Mouse (Mus musculus) limb, embryonic 14.5 days (tissue): ENCODE data around the gene Fut8. TPM values are rescaled to one million over a fixed set of nuclear protein-coding genes. Genes with fewer than 3 reads are reported as not detected.
"Not testable (repeated sequence)": the region's sequence is repeated elsewhere in the genome, so short reads cannot be mapped to it uniquely, and the experiment has no call there.

Experiments
- ATAC-seq: fragments of 200-750 bp; cut with Nextera tagmentation; 2 replicates; pipeline ENCODE4 v1.8.0; 2017; ENCODE audit warnings: low read depth, moderate number of reproducible peaks, moderate TSS enrichment; ENCODE audit not compliant: low FRiP score
- DNase-seq: peaks from one replicate; pipeline ENCODE4 v3.0.0-alpha.2; 2015; ENCODE audit warnings: low spot score
- H3K27ac ChIP-seq: fragments of 300-500 bp; sonication (generic); replicated peaks from 2 replicates; pipeline ENCODE4 v1.5.1; 2014; ENCODE audit warnings: low read depth, mild to moderate bottlenecking, low read length, moderate library complexity, mixed read lengths
- H3K27me3 ChIP-seq: fragments of 300-500 bp; sonication (generic); 2 replicates; pipeline ENCODE4 v1.6.1; 2014; ENCODE audit warnings: low read length, mixed read lengths; ENCODE audit not compliant: control insufficient read depth, insufficient read depth
- H3K36me3 ChIP-seq: fragments of 300-500 bp; sonication (generic); 2 replicates; pipeline ENCODE4 v1.6.1; 2014; ENCODE audit warnings: mild to moderate bottlenecking, low read length, moderate library complexity, mixed read lengths; ENCODE audit not compliant: control insufficient read depth, insufficient read depth
- H3K4me1 ChIP-seq: fragments of 300-500 bp; sonication (generic); 2 replicates; pipeline ENCODE4 v1.6.1; 2014; ENCODE audit warnings: antibody characterized with exemption, low read length, mixed read lengths; ENCODE audit not compliant: control insufficient read depth, insufficient read depth
- H3K4me2 ChIP-seq: fragments of 300-500 bp; sonication (generic); replicated peaks from 2 replicates; pipeline ENCODE4 v1.6.1; 2014; ENCODE audit warnings: low read depth, mild to moderate bottlenecking, low read length, moderate library complexity; ENCODE audit not compliant: severe bottlenecking
- H3K4me3 ChIP-seq: fragments of 300-500 bp; sonication (generic); replicated peaks from 2 replicates; pipeline ENCODE4 v1.5.1; 2014; ENCODE audit warnings: low read length
- H3K9ac ChIP-seq: fragments of 300-500 bp; sonication (generic); 2 replicates; pipeline ENCODE4 v1.6.1; 2014; ENCODE audit warnings: mild to moderate bottlenecking, low read depth, low read length, moderate library complexity; ENCODE audit not compliant: severe bottlenecking
- H3K9me3 ChIP-seq: fragments of 300-500 bp; sonication (generic); 2 replicates; pipeline ENCODE4 v1.6.1; 2016; ENCODE audit warnings: low read length; ENCODE audit not compliant: control insufficient read depth
- POLR2A ChIP-seq: fragments of 200-500 bp; IDR thresholded peaks from 2 replicates; pipeline ENCODE4 v1.8.0; 2012; ENCODE audit warnings: inconsistent platforms, mild to moderate bottlenecking, moderate library complexity, borderline replicate concordance; ENCODE audit not compliant: insufficient read depth, insufficient read length; ENCODE audit errors: extremely low read depth
- WGBS: fragments of 180-500 bp; shearing (Covaris S2); extraction: QIAGEN DNeasy Blood & Tissue Kit; methylation state at CpG from one replicate; pipeline ENCODE4 v1.1.7; 2014; 5-methylcytosine and 5-hydroxymethylcytosine counted together
- polyA plus RNA-seq, 2 experiments: library from polyadenylated mRNA; depleted of rRNA in 1 of 2; stranded (reverse) in 1 of 2; unstranded in 1 of 2; fragments of >200 nt; fragmentation: Nextera tagmentation in 1 of 2; extraction: Ambion mirVana in 1 of 2; gene quantifications; 2 replicates each; pipeline versions ENCODE4 v1.2.1 to v1.2.3; 2012 to 2014

The Fut8 gene
- polyA plus RNA-seq, 2 experiments = 14.0 to 27.8 TPM

DNA sequence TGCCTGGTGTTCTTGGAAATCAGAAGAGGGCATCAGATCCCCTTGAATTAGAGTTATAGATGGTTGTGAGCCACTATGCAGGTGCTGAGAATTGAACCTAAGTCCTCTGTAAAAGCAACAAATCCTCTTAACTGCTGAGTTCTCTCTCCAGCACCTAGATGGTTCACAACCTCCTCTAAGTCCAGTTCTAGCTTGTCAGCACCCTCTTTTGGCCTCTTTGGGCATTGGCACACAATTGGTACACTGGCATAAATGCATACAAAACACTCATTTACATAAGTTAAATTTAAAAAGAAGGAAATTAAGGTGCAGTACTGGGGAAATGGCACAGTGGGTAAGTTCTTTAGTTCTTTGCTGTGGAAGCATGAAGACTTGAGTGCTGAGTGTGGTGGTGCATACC is 24.7 kb downstream of the Fut8 start:
- Histone ChIP-seq H3K27me3 (no peaks in the 10 kb centered on the region), H3K4me1 (peaks cover 3% of the 10 kb centered on the region; the same call in 1 of the 2 replicates), H3K27ac (no peak overlapping the region), H3K4me3 (no peak overlapping the region), H3K4me2 (no peak overlapping the region), H3K36me3 (no peaks in the 10 kb centered on the region), H3K9me3 (no peaks in the 10 kb centered on the region), H3K9ac (no peak overlapping the region)
- ATAC-seq (no peak), DNase-seq (no peak)
- no peak for TF ChIP-seq POLR2A

DNA sequence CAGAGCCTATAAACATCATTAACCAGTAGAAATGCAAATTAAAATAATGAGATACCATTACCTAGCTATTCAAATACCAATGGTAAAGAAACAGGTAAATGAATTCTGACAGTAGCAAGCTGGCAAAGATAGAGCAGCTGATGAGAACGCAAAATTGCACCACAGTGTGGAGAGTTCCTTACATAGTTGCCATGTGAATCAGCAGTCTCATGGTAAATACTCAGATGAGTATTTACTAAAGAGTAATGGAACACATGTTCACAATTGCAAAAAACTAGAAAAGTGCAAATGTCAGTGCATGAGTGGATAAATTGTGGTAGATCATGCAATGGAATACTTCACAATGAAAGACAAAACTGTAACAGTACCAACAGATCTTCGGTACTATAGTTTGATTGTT is 25.9 kb downstream of the Fut8 start:
- Histone ChIP-seq H3K36me3 (no peaks in the 10 kb centered on the region), H3K9me3 (no peaks in the 10 kb centered on the region), H3K4me2 (no peak overlapping the region), H3K9ac (no peak overlapping the region), H3K4me1 (peaks cover 3% of the 10 kb centered on the region; the same call in 1 of the 2 replicates), H3K4me3 (no peak overlapping the region), H3K27ac (no peak overlapping the region), H3K27me3 (no peaks in the 10 kb centered on the region)
- no peak for ATAC-seq
- no peak for TF ChIP-seq POLR2A
- DNase-seq = no peak
- WGBS = 88% methylated on average over 2 of the region's 2 CpGs

GRCm38 (mm10) chr12:77270694-77271093 is 32.8 kb downstream of the Fut8 start:
- 82% methylated on average over 3 of the region's 3 CpGs for WGBS
- no peaks in the 10 kb centered on the region for H3K36me3 ChIP-seq
- no peak overlapping the region for H3K9ac ChIP-seq
- H3K4me3 ChIP-seq = no peak overlapping the region
- H3K27ac ChIP-seq = no peak overlapping the region
- no peaks in the 10 kb centered on the region for H3K9me3 ChIP-seq
- TF ChIP-seq POLR2A = no peak
- ATAC-seq = no peak
- H3K4me2 ChIP-seq = no peak overlapping the region
- no peaks in the 10 kb centered on the region for H3K27me3 ChIP-seq
- peaks cover 3% of the 10 kb centered on the region; the same call in 1 of the 2 replicates for H3K4me1 ChIP-seq
- no peak for DNase-seq

DNA sequence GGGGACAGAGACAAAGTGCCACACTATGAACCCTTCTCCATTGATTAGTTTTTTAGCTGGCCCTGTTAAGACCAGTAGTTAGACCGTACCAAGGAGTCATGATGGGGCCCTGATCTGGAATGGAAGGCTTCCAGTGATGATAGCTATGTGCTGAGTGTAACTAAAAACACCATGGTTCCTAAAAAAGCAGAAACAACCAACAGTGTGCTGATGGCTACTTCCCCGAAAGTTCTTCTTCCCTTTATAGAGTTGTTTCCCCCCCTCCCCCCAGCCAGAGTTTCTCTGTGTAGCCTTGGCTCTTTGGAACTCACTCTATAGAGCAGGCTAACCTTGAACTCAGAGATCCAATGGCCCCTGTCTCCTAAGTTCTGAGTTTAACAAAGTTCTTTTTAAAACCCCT is 50.6 kb downstream of the Fut8 start:
- DNase-seq = no peak
- Histone ChIP-seq H3K27me3 (no peaks in the 10 kb centered on the region), H3K9ac (no peak overlapping the region), H3K4me3 (no peak overlapping the region), H3K9me3 (no peaks in the 10 kb centered on the region), H3K36me3 (no peaks in the 10 kb centered on the region), H3K4me2 (no peak overlapping the region), H3K4me1 (peaks cover 3% of the 10 kb centered on the region; the same call in 1 of the 2 replicates), H3K27ac (no peak overlapping the region)
- ATAC-seq = no peak
- TF ChIP-seq POLR2A = no peak
- WGBS = 91% methylated on average over 2 of the region's 2 CpGs

DNA sequence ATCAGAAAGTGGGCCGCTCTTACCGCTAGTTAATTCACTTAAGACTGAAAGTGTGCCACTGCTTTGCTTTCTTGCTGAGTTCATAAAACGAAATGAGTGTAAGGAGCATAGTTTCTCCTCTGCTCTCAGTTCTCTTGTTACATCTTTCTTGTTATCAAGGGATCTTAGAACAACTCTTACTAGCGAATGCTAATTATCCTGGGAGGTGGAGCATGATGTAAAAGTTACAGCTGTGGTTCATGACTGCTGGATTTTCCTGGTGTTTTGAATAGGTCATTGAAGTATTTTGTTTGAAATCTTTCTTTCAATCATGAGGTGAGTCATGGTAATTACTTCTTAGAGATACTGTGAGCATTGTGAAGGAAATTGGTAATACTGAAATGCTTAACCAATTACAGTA is 53.1 kb downstream of the Fut8 start:
- 47% methylated on average over 4 of the region's 4 CpGs for WGBS
- H3K9me3 ChIP-seq = no peaks in the 10 kb centered on the region
- no peak overlapping the region for H3K9ac ChIP-seq
- DNase-seq (no peak), ATAC-seq (no peak)
- no peak overlapping the region for H3K4me3 ChIP-seq
- TF ChIP-seq POLR2A = no peak
- peaks cover 3% of the 10 kb centered on the region; the same call in 1 of the 2 replicates for H3K4me1 ChIP-seq
- H3K27me3 ChIP-seq = no peaks in the 10 kb centered on the region
- no peak overlapping the region for H3K4me2 ChIP-seq
- no peak overlapping the region for H3K27ac ChIP-seq
- H3K36me3 ChIP-seq = no peaks in the 10 kb centered on the region

DNA sequence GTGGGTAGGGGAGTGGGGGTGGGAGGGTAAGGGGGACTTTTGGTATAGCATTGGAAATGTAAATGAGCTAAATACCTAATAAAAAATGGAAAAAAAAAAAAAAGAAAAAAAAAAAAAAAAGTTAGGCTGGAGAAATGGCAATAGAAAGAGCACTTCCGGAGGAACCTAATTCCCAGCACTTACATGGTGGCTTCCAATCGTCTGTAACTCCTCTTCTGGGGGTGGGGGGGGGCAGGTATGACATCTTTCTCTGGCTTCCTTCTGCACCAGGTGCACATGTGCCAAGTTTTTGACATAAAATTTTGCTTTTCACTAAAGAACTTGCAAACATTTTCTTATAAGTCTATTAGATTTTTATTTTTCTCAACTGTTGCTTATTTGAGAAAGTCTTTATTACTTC is 53.9 kb downstream of the Fut8 start:
- not testable (repeated sequence) for H3K36me3 ChIP-seq, H3K27me3 ChIP-seq, ATAC-seq, H3K9ac ChIP-seq, DNase-seq, H3K4me2 ChIP-seq, H3K9me3 ChIP-seq, H3K4me1 ChIP-seq, H3K27ac ChIP-seq, H3K4me3 ChIP-seq
- 45% methylated on average over 2 of the region's 2 CpGs for WGBS
